Mouse (Mus musculus): ENCODE measurements at regions not wholly inside any gene's neighbourhood (a gene's known extent, or its start where the extent isn't known, plus 50 kb on each side); places are given as distances from the start of the nearest gene placed in this dataset.

DNA sequence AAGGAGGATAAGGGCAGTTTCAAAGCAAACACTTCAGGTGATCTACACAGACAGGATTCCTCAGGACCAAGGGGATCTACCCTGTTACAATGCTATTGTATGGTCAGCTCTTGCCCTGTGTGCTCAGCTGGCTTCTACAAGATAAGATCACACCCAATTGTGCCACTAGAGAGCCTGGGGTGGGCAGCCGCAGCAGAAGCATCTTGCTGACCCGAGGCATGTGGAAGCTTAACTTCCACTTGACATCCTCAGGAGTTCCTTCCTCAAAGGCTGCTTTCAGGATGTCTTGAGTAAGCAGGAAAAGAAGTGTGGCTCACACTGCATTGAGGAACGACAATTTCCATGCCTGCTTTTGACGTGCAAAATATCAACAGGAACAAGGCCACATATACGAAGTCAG lies 222.8 kb upstream of the Gpc5 start:
- Histone ChIP-seq H3K4me3 (replicated peaks) (no peak overlapping the region), H3K36me3 (replicated peaks) (no peaks in the 10 kb centered on the region), H3K27me3 (no peaks in the 10 kb centered on the region), H3K9me3 (replicated peaks) (no peaks in the 10 kb centered on the region), H3K9ac (no peak overlapping the region), H3K4me1 (replicated peaks) (no peaks in the 10 kb centered on the region), H3K27ac (replicated peaks) (no peak overlapping the region), H3K4me2 (no peak overlapping the region)
- no peak for ATAC-seq (ENCODE audit: insufficient read depth)
- 13% methylated on average over 5 of the region's 5 CpGs for WGBS (ENCODE audit: insufficient replicate concordance)

DNA sequence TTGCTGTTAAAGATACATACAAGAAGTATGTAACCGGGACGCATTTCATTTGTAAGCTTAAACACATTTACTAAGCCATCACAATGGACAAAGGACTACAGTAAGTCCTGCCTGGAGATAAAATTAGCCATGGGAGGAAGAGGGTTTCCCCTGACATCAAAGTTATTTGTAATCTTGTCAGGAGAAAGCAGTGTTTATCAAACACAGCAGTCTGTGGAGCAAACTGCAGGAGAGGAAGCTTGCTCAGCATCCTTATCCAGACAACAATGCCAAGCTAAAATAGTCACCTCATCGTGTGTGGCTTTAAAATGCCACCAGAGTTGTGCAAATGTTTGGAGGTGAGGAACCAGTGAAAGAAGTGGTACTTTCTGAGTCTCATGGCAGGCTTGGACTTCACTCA lies 216.9 kb upstream of the Gpc5 start:
- Histone ChIP-seq H3K27me3 (no peaks in the 10 kb centered on the region), H3K4me3 (replicated peaks) (no peak overlapping the region), H3K9ac (no peak overlapping the region), H3K4me2 (no peak overlapping the region), H3K27ac (replicated peaks) (no peak overlapping the region), H3K9me3 (replicated peaks) (no peaks in the 10 kb centered on the region), H3K36me3 (replicated peaks) (no peaks in the 10 kb centered on the region), H3K4me1 (replicated peaks) (no peaks in the 10 kb centered on the region; the same call in 1 of the 2 replicates)
- no peak for ATAC-seq (ENCODE audit: insufficient read depth)
- 24% methylated on average over 3 of the region's 3 CpGs for WGBS (ENCODE audit: insufficient replicate concordance)

DNA sequence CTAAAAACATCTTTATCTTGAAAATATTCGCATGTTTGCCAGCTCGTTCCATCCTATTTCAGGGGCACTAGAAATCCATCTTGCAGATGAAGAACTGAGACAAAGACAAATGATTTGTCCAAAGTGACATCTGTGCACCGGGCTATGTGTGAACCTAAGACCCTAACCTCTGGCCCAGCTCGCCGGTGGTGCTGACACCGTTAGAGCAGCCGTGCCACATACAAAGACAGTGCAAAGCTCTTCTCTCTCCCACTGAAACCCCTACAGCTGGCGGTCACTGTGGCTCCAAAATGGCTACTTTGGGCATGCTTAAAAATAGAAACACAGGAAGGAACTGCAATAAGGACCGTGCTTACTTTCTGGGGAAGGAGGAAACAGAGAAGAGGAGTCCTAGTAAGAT lies 215.6 kb upstream of the Gpc5 start:
- no peak overlapping the region for H3K9ac ChIP-seq
- H3K36me3 ChIP-seq (replicated peaks) = no peaks in the 10 kb centered on the region
- H3K4me1 ChIP-seq (replicated peaks) = no peaks in the 10 kb centered on the region; the same call in 1 of the 2 replicates
- no peak for ATAC-seq (ENCODE audit: insufficient read depth)
- no peak overlapping the region for H3K4me3 ChIP-seq (replicated peaks)
- H3K27ac ChIP-seq (replicated peaks) = no peak overlapping the region
- 30% methylated on average over 9 of the region's 9 CpGs for WGBS (ENCODE audit: insufficient replicate concordance)
- H3K9me3 ChIP-seq (replicated peaks) = no peaks in the 10 kb centered on the region
- H3K27me3 ChIP-seq = no peaks in the 10 kb centered on the region
- no peak overlapping the region for H3K4me2 ChIP-seq

DNA sequence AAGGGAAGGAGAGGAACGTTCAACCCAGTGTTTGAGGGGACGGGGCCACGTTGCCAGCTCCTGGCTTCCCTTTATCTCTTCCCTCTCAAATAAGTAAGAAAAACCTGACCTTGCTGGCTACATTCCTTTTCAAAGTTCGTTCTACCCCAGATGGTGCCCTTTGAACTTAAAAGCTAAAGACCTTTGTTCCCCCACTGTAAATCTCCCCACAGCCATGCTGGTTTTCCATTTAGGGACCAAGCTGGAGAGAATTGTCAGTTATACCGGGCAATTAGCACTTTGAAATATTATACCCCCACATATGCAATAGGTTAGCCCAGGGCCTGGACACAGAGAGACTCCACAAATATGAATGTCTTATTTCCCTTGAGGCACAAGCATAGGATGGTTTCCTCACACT lies 214.5 kb upstream of the Gpc5 start:
- Histone ChIP-seq H3K4me1 (replicated peaks) (no peaks in the 10 kb centered on the region; the same call in 1 of the 2 replicates), H3K4me3 (replicated peaks) (no peak overlapping the region), H3K27ac (replicated peaks) (no peak overlapping the region), H3K27me3 (no peaks in the 10 kb centered on the region), H3K9ac (no peak overlapping the region), H3K9me3 (replicated peaks) (no peaks in the 10 kb centered on the region), H3K4me2 (no peak overlapping the region), H3K36me3 (replicated peaks) (no peaks in the 10 kb centered on the region)
- WGBS (ENCODE audit: insufficient replicate concordance) = 39% methylated on average over 5 of the region's 5 CpGs
- ATAC-seq (ENCODE audit: insufficient read depth) = no peak

DNA sequence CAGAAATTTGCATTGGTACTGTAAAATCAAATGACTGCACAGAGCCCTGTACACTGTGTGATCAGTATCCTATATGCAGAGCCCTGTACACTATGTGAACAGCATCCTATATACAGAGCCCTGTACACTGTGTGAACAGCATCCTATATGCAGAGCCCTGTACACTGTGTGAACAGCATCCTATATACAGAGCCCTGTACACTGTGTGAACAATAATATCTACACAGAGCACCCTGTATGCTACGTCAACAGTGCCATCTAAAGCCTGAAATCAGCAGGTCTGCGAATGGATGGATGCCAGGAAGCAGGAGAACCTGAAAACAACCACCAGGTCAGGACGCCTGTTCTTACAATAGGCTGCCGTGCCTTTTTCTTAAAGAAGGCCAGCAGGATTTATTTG lies 211.7 kb upstream of the Gpc5 start:
- Histone ChIP-seq H3K27me3 (no peaks in the 10 kb centered on the region), H3K9me3 (replicated peaks) (no peaks in the 10 kb centered on the region), H3K4me2 (no peak overlapping the region), H3K27ac (replicated peaks) (no peak overlapping the region), H3K36me3 (replicated peaks) (no peaks in the 10 kb centered on the region), H3K9ac (no peak overlapping the region), H3K4me3 (replicated peaks) (no peak overlapping the region), H3K4me1 (replicated peaks) (no peaks in the 10 kb centered on the region; the same call in 1 of the 2 replicates)
- WGBS (ENCODE audit: insufficient replicate concordance) = 65% methylated on average over 4 of the region's 4 CpGs
- no peak for ATAC-seq (ENCODE audit: insufficient read depth)

DNA sequence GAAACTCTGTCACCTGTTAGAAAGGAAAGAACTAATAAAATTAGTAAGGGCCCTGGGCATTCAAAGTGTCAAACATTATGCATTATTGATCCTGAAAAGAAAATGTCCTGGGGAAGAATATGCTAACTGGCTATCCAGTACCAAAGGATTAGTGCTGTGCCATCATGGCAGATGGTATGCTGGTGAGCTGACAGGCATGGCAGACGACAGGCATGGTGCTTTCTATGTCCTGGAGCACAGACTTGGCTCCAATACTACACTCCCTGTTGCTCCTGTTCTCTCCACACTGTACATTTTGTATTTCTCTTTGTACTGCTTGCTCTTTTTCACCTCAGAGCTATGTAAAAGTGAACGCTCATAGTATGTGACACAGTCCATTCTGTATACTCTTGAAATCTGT lies 187.9 kb upstream of the Gpc5 start:
- ATAC-seq (ENCODE audit: insufficient read depth) = no peak
- Histone ChIP-seq H3K4me2 (no peak overlapping the region), H3K4me3 (replicated peaks) (no peak overlapping the region), H3K27ac (replicated peaks) (no peak overlapping the region), H3K4me1 (replicated peaks) (no peaks in the 10 kb centered on the region), H3K9me3 (replicated peaks) (no peaks in the 10 kb centered on the region), H3K36me3 (replicated peaks) (no peaks in the 10 kb centered on the region), H3K9ac (no peak overlapping the region), H3K27me3 (no peaks in the 10 kb centered on the region)
- 51% methylated on average over 2 of the region's 2 CpGs for WGBS (ENCODE audit: insufficient replicate concordance)

DNA sequence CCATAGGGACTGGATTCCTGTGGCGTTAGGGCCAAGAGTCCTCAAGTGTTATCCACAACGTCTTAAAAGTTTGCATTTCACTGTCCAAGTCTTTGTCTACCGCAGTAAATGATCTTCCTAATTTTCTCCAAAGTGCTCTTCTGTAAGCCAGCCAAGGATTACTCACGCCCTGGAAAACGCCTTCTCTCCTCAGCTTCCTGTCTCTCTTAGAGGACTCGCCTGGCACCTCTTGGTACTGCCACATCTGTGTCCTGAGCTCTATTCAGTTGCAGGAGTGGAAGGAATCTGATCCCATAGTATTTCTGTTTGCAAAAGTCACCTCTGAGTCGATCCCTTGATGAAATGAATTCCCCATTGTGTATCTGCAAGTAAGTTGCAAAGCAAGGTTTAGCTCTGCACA lies 179.7 kb upstream of the Gpc5 start:
- no peak overlapping the region for H3K9ac ChIP-seq
- no peak overlapping the region for H3K4me2 ChIP-seq
- H3K27me3 ChIP-seq = no peaks in the 10 kb centered on the region
- ATAC-seq (ENCODE audit: insufficient read depth) = no peak
- no peaks in the 10 kb centered on the region for H3K4me1 ChIP-seq (replicated peaks)
- 56% methylated on average over 7 of the region's 7 CpGs for WGBS (ENCODE audit: insufficient replicate concordance)
- H3K36me3 ChIP-seq (replicated peaks) = no peaks in the 10 kb centered on the region
- H3K27ac ChIP-seq (replicated peaks) = no peak overlapping the region
- H3K4me3 ChIP-seq (replicated peaks) = no peak overlapping the region
- no peaks in the 10 kb centered on the region for H3K9me3 ChIP-seq (replicated peaks)

DNA sequence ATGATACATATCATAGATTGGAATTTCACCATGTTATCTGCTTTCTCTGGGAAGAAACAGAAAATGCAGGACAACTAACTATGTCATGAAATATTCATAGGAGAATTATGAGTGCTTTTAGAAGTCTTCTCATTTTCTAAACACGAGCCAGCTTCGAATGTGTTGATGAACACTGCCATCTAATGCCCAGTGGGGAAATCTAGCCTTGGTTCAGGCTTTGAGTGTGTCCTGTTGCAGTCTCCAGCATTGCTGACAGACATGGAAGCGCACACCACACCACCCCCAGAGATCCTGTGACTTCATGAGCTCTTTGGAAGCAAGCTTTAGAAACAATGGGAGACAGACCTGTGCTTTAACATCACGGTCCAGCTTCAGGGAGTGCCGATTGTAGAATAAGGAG lies 178.8 kb upstream of the Gpc5 start:
- Histone ChIP-seq H3K4me1 (replicated peaks) (no peaks in the 10 kb centered on the region), H3K4me3 (replicated peaks) (no peak overlapping the region), H3K27me3 (no peaks in the 10 kb centered on the region), H3K4me2 (no peak overlapping the region), H3K36me3 (replicated peaks) (no peaks in the 10 kb centered on the region), H3K27ac (replicated peaks) (no peak overlapping the region), H3K9ac (no peak overlapping the region), H3K9me3 (replicated peaks) (no peaks in the 10 kb centered on the region)
- 41% methylated on average over 5 of the region's 5 CpGs for WGBS (ENCODE audit: insufficient replicate concordance)
- no peak for ATAC-seq (ENCODE audit: insufficient read depth)

DNA sequence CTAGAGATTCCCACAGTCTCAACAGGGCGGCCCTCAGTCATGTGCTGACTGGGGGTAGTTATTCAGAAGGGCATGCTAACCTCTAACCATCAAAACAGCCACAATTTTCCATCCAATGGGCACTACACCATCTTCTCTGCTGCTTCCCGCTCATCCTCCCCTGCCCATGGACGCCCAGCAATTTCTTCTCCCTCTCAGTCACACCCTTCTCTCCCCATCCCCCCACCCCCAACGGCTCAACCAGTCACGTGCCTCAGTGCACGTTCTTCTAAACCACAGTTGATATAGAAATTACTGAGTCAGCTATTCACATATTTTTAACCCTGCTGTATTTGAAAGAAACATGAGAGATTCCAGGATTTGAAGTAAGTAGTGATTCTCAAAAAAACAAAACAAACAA lies 146.3 kb upstream of the Gpc5 start:
- no peak for ATAC-seq (ENCODE audit: insufficient read depth)
- Histone ChIP-seq H3K27me3 (no peaks in the 10 kb centered on the region), H3K9ac (no peak overlapping the region), H3K4me3 (replicated peaks) (no peak overlapping the region), H3K4me2 (no peak overlapping the region), H3K27ac (replicated peaks) (no peak overlapping the region), H3K4me1 (replicated peaks) (no peaks in the 10 kb centered on the region), H3K9me3 (replicated peaks) (no peaks in the 10 kb centered on the region), H3K36me3 (replicated peaks) (no peaks in the 10 kb centered on the region)
- 16% methylated on average over 6 of the region's 6 CpGs for WGBS (ENCODE audit: insufficient replicate concordance)

DNA sequence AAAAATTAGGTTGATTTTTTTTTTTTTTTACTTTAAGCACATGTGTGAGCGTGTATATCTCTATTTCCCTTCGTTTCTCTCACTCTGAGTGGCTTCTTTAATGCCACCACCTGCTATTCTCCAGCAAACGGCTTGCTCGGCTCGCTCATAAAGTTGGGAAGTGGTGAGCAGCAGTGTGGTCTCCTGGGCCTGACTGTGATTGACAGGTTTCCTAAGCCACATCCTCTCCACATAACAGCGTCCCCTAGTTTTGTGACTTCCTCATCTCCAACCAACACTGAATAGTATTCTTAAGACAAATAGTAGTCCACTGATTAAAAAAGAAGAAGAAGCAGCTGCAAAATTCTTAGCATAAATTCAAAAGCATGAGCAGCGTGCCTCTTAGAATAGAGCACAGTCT lies 145.7 kb upstream of the Gpc5 start:
- Histone ChIP-seq H3K9me3 (replicated peaks) (no peaks in the 10 kb centered on the region), H3K9ac (no peak overlapping the region), H3K4me2 (no peak overlapping the region), H3K36me3 (replicated peaks) (no peaks in the 10 kb centered on the region), H3K4me3 (replicated peaks) (no peak overlapping the region), H3K4me1 (replicated peaks) (no peaks in the 10 kb centered on the region), H3K27ac (replicated peaks) (no peak overlapping the region), H3K27me3 (no peaks in the 10 kb centered on the region)
- no peak for ATAC-seq (ENCODE audit: insufficient read depth)
- WGBS (ENCODE audit: insufficient replicate concordance) = 20% methylated on average over 7 of the region's 7 CpGs

DNA sequence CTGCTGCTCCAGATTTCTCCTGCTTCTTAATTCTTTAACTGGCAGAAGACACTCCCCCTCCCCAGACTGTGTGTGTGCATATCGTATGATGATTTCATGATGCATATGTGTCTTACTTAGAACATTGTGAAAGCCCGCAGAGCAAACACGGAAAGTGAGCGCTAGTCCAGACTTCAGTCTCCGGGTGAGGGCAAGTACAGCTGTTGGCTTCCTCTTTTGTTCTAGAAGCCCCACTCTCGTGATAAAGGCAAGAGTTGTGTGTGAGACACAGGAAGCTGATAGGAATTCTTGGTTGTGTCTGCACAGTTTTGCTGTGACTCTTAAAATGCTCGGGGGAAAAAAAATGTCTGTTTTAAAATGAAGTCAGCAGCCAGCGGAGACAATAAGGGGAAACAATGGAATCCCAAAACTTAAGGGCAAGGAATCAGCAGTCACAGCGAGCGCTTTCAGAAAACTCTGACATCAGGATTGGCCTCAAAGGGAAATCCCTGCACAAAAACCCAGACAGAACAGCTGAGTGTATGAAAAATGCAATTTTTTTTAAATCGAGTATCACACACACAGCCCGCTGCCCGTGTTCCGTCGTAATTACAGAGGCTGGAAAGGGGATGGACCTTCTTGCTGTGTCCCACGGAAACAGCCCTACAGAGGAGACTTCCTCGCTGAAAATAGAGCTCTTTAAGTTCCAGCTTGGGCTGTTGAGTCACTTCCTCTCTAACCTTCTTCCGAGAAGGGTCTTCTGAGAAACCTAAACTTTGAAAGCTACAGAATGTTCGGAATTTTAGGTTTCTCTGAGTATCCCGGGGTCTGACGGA lies 143.5 kb upstream of the Gpc5 start:
- H3K4me1 ChIP-seq (replicated peaks) = no peaks in the 10 kb centered on the region
- peak overlapping the region; percentile 60 for H3K4me2 ChIP-seq
- peak; percentile 56 for ATAC-seq (ENCODE audit: insufficient read depth)
- WGBS (ENCODE audit: insufficient replicate concordance) = 7% methylated on average over 21 of the region's 21 CpGs
- H3K36me3 ChIP-seq (replicated peaks) = no peaks in the 10 kb centered on the region
- H3K9ac ChIP-seq = no peak overlapping the region
- no peaks in the 10 kb centered on the region for H3K9me3 ChIP-seq (replicated peaks)
- H3K27ac ChIP-seq (replicated peaks) = peak overlapping the region; percentile 52
- no peaks in the 10 kb centered on the region for H3K27me3 ChIP-seq
- peak overlapping the region; percentile 29 for H3K4me3 ChIP-seq (replicated peaks)

DNA sequence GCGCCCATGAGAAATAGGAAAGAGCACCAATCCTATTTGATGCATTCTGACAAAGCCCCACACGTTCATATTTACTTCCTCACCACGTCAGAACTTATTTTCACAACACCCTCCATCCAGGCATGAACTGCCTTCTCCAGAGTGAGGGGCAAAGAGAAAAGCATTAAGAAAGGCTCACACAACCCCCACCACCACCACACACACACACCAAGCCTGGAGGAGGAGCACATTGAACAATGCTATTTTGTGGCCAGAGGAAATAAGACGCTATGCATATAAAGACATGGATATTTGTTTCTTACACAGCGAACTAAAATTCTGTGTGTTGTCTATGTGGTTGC lies 142.9 kb upstream of the Gpc5 start:
- H3K4me1 ChIP-seq (replicated peaks) = no peaks in the 10 kb centered on the region

More for the DNA sequence above, 142.9 kb upstream of the Gpc5 start:
- Histone ChIP-seq H3K36me3 (replicated peaks) (no peaks in the 10 kb centered on the region), H3K4me2 (peak overlapping the region; percentile 60), H3K27me3 (no peaks in the 10 kb centered on the region), H3K27ac (replicated peaks) (peak overlapping the region; percentile 52; the same call in 1 of the 2 replicates), H3K9ac (no peak overlapping the region), H3K9me3 (replicated peaks) (no peaks in the 10 kb centered on the region), H3K4me3 (replicated peaks) (peak overlapping the region; percentile 29)
- ATAC-seq (ENCODE audit: insufficient read depth) = no peak
- 22% methylated on average over 5 of the region's 5 CpGs for WGBS (ENCODE audit: insufficient replicate concordance)
